Mouse (Mus musculus): ENCODE results near the gene Bcar3. TPM values are rescaled to one million over a fixed set of nuclear protein-coding genes. Genes with fewer than 3 reads are reported as not detected.

Gene Bcar3
- polyA plus RNA-seq (2017; shearing (Covaris generic)): 0.32 TPM

GRCm38 (mm10) chr3:122293954-122294850, at the start of gene Bcar3:
Gene Bcar3 (plus strand): TSS chr3:122294136.

GRCm38 (mm10) chr3:122245215-122245877, 48.6 kb upstream of the Bcar3 start, which contains the start of gene Gclm:
Gene Gclm (plus strand): TSS chr3:122245557.

DNA sequence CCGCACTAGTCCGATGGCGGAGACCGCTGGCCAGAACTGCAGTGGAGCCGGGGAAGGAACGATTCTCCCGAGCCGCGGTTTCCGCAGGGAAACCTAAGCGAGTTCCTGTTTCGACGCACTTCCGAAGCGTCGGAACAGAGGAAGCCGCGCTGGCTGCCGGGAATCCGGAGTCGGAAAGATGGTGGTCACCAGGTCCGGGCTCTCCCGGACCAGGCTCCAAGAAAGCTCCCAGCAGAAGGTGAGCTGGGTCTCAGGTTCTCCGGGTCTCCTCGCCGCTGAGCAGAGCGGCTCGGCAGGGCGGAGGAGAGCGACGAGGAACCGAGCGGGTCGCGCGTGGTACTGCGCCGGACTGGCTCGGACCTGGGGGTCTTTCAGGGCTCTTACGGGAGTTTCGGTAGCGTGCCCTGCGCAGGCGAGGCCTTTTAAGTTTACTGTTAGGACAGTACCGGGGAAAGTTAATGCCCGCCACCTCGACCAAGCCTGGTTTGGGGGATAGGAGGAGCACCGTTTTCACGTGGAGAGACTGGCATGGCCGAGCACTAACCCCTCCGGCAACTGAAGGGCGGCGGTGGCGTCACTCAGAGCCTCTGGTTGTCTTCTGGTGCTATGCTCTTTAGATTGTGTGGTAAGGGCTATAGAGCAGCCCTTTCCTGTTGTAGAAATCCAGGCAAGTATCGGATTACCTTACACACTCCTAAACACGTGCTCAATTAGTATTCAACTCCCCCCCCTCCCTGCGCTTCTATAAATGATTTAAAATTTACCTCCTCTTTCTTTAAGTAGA, 19.5 kb upstream of the Bcar3 start, which contains the start of gene Dnttip2:
Dnttip2 (plus strand) TSS at position 148 of the 784 bp plus-strand sequence.

Other genes with a start within 250 kb of the Bcar3 start
- gene Abca4, start 249.7 kb upstream of the Bcar3 start, polyA plus RNA-seq (2017; shearing (Covaris generic)): not detected
- gene Gclm, start 48.6 kb upstream of the Bcar3 start, polyA plus RNA-seq (2017; shearing (Covaris generic)): 3.1 TPM
- 113 TPM for gene Dnttip2, start 19.7 kb upstream of the Bcar3 start, polyA plus RNA-seq (2017; shearing (Covaris generic))

Measured in inflammation-experienced regulatory T-cells, adult 16 weeks (primary cell).